Mouse (Mus musculus) gastrocnemius, postnatal 4 days (tissue): ENCODE data around the gene Eif2b3. TPM values are rescaled to one million over a fixed set of nuclear protein-coding genes. Genes with fewer than 3 reads are reported as not detected.

Experiments
- DNase-seq, 2 experiments: peaks; one replicate each; pipeline ENCODE4 v3.0.0; 2021 to 2022; ENCODE audit warnings: low spot score in 2 of 2, mixed read lengths in 2 of 2
- total RNA-seq, 2 experiments: library from RNA; stranded (reverse); gene quantifications; 2 replicates each; pipeline ENCODE4 v1.2.3; 2021

Eif2b3 gene
- total RNA-seq, 2 experiments from 2014 or later: 25.1 to 28.3 TPM

- no peak for DNase-seq
Measured at GRCm38 (mm10) chr4:117013596-117013995, 5.6 kb upstream of the Eif2b3 start.

- no peak for DNase-seq
Measured at GRCm38 (mm10) chr4:117014901-117015415, 4.2 kb upstream of the Eif2b3 start.

- DNase-seq: no peak
Measured at GRCm38 (mm10) chr4:117017738-117018137, 1.5 kb upstream of the Eif2b3 start.

GRCm38 (mm10) chr4:117018327-117018726 lies 875 bp upstream of the Eif2b3 start:
- DNase-seq: no peak

- DNase-seq: no peak
Measured at GRCm38 (mm10) chr4:117023469-117023868, 4.3 kb downstream of the Eif2b3 start.

- DNase-seq: no peak
Measured at GRCm38 (mm10) chr4:117031105-117031504, 11.9 kb downstream of the Eif2b3 start.

GRCm38 (mm10) chr4:117039925-117040687 lies 20.9 kb downstream of the Eif2b3 start:
- peak in 1 of 2 experiments; percentile 52 for DNase-seq

GRCm38 (mm10) chr4:117040791-117041190 lies 21.6 kb downstream of the Eif2b3 start:
- no peak for DNase-seq

- DNase-seq: peak in 1 of 2 experiments; percentile 51
Measured at GRCm38 (mm10) chr4:117041283-117041721, 22.1 kb downstream of the Eif2b3 start.

GRCm38 (mm10) chr4:117048836-117049235 lies 29.6 kb downstream of the Eif2b3 start:
- DNase-seq: peak in 1 of 2 experiments; percentile 18

GRCm38 (mm10) chr4:117049485-117049884 lies 30.3 kb downstream of the Eif2b3 start:
- DNase-seq: no peak

- peak; percentile 33 to 57 for DNase-seq
Measured at GRCm38 (mm10) chr4:117052626-117053025, 33.4 kb downstream of the Eif2b3 start.

- DNase-seq: no peak
Measured at GRCm38 (mm10) chr4:117053956-117054355, 34.8 kb downstream of the Eif2b3 start.

- no peak for DNase-seq
Measured at GRCm38 (mm10) chr4:117056102-117056501, 36.9 kb downstream of the Eif2b3 start.

- DNase-seq: no peak
Measured at GRCm38 (mm10) chr4:117056514-117056913, 37.3 kb downstream of the Eif2b3 start.

GRCm38 (mm10) chr4:117058512-117058911 lies 39.3 kb downstream of the Eif2b3 start:
- DNase-seq: no peak

- DNase-seq: no peak
Measured at GRCm38 (mm10) chr4:117062700-117063390, 43.6 kb downstream of the Eif2b3 start.

- DNase-seq: no peak
Measured at GRCm38 (mm10) chr4:117068035-117068434, 48.8 kb downstream of the Eif2b3 start.

- no peak for DNase-seq
Measured at GRCm38 (mm10) chr4:117069647-117070046, 50.4 kb downstream of the Eif2b3 start.

GRCm38 (mm10) chr4:117070624-117071023 lies 51.4 kb downstream of the Eif2b3 start:
- DNase-seq: no peak

- DNase-seq: no peak
Measured at GRCm38 (mm10) chr4:117071183-117071582, 52.0 kb downstream of the Eif2b3 start.
